Mouse (Mus musculus): Measurements from ENCODE around the gene Trim16.

Trim16 gene

GRCm38 (mm10) chr11:62827911-62828310 is 7.9 kb downstream of the Trim16 start:
- in situ Hi-C loops (cut with MboI, MseI) = no loop called here

GRCm38 (mm10) chr11:62830387-62830786 is 10.4 kb downstream of the Trim16 start:
- in situ Hi-C loops (cut with MboI, MseI) = no loop called here

GRCm38 (mm10) chr11:62831906-62832305 is 11.9 kb downstream of the Trim16 start:
- in situ Hi-C loops (cut with MboI, MseI) = no loop called here

- in situ Hi-C loops (cut with MboI, MseI) = no loop called here
These were observed 24.5 kb downstream of the Trim16 start for GRCm38 (mm10) chr11:62844562-62844961.

- in situ Hi-C loops (cut with MboI, MseI) = no loop called here
These were observed 25.7 kb downstream of the Trim16 start for GRCm38 (mm10) chr11:62845730-62846129.

- in situ Hi-C loops (cut with MboI, MseI) = no loop called here
These were observed 27.1 kb downstream of the Trim16 start, which contains the start of gene Fbxw10 for GRCm38 (mm10) chr11:62846961-62847654. Fbxw10 (plus strand) TSS chr11:62847069.

- in situ Hi-C loops (cut with MboI, MseI) = no loop called here
These were observed 27.7 kb downstream of the Trim16 start for GRCm38 (mm10) chr11:62847655-62848191.

- in situ Hi-C loops (cut with MboI, MseI) = no loop called here
These were observed 28.3 kb downstream of the Trim16 start for GRCm38 (mm10) chr11:62848301-62848700.

- in situ Hi-C loops (cut with MboI, MseI) = no loop called here
These were observed 31.2 kb downstream of the Trim16 start for GRCm38 (mm10) chr11:62851199-62851598.

- in situ Hi-C loops (cut with MboI, MseI) = no loop called here
These were observed 33.3 kb downstream of the Trim16 start for GRCm38 (mm10) chr11:62853334-62853733.

- in situ Hi-C loops (cut with MboI, MseI) = no loop called here
These were observed 45.5 kb downstream of the Trim16 start for GRCm38 (mm10) chr11:62865562-62865961.

- in situ Hi-C loops (cut with MboI, MseI) = no loop called here
These were observed 46.7 kb downstream of the Trim16 start for GRCm38 (mm10) chr11:62866685-62867084.

GRCm38 (mm10) chr11:62869201-62869600 is 49.2 kb downstream of the Trim16 start:
- in situ Hi-C loops (cut with MboI, MseI) = no loop called here

GRCm38 (mm10) chr11:62869715-62870371 is 49.8 kb downstream of the Trim16 start:
- in situ Hi-C loops (cut with MboI, MseI) = no loop called here

GRCm38 (mm10) chr11:62873479-62873878 is 53.4 kb downstream of the Trim16 start:
- in situ Hi-C loops (cut with MboI, MseI) = no loop called here

GRCm38 (mm10) chr11:62875696-62876095 is 55.7 kb downstream of the Trim16 start:
- in situ Hi-C loops (cut with MboI, MseI) = loop anchor here (5.0 kb wide), 1 partner anchor 118 kb away; no protein-coding TSS in a partner anchor

- in situ Hi-C loops (cut with MboI, MseI) = loop anchor here (5.0 kb wide), 1 partner anchor 119 kb away; no protein-coding TSS in a partner anchor
These were observed 56.4 kb downstream of the Trim16 start for GRCm38 (mm10) chr11:62876445-62876844.

- in situ Hi-C loops (cut with MboI, MseI) = loop anchor here (5.0 kb wide), 1 partner anchor 120 kb away; no protein-coding TSS in a partner anchor
These were observed 57.4 kb downstream of the Trim16 start for GRCm38 (mm10) chr11:62877391-62877790.

- in situ Hi-C loops (cut with MboI, MseI) = loop anchor here (5.0 kb wide), 1 partner anchor 121 kb away; no protein-coding TSS in a partner anchor
These were observed 58.7 kb downstream of the Trim16 start for GRCm38 (mm10) chr11:62878728-62879127.

GRCm38 (mm10) chr11:62879220-62880048 is 59.4 kb downstream of the Trim16 start, which contains the start of gene Tvp23b:
Tvp23b (plus strand) TSS chr11:62879455.
- in situ Hi-C loops (cut with MboI, MseI) = loop anchor here (5.0 kb wide), 1 partner anchor 122 kb away; no protein-coding TSS in a partner anchor

- in situ Hi-C loops (cut with MboI, MseI) = no loop called here
These were observed 63.4 kb downstream of the Trim16 start for GRCm38 (mm10) chr11:62883407-62883806.

All from T-helper 1 cell (primary cell).